Mouse (Mus musculus): ENCODE results near the gene Rogdi. TPM values are rescaled to one million over a fixed set of nuclear protein-coding genes. Genes with fewer than 3 reads are reported as not detected.

Gene Rogdi
- total RNA-seq, 2 experiments from 2014 or later, result 20.8 to 22.4 TPM

Other genes starting within 250 kb of the Rogdi start
- 10 to 100 TPM; 65.3 to 66.9 TPM for gene Cdip1, start 223.3 kb downstream of the Rogdi start, total RNA-seq (2021)
- not detected for gene 4930562C15Rik, start 178.1 kb downstream of the Rogdi start, total RNA-seq (2021)
- gene Ubald1, start 133.2 kb downstream of the Rogdi start, total RNA-seq (2021), result 10 to 100 TPM; 20.2 to 20.9 TPM
- 100 to 1,000 TPM; 147 to 148 TPM for gene Mgrn1, start 127.3 kb downstream of the Rogdi start, total RNA-seq (2021)
- gene Nudt16l1, start 74.8 kb downstream of the Rogdi start, total RNA-seq (2021), result 10 to 100 TPM; 20.5 to 24.3 TPM
- gene Anks3, start 49.3 kb downstream of the Rogdi start, total RNA-seq (2021), result 10 to 100 TPM; 13.8 to 14.1 TPM
- gene Sept12, start 15.7 kb downstream of the Rogdi start, total RNA-seq (2021), result not detected
- gene Smim22, start 6.3 kb downstream of the Rogdi start, total RNA-seq (2021), result not detected
- gene Glyr1, start 36.3 kb upstream of the Rogdi start, total RNA-seq (2021), result 10 to 100 TPM; 42.4 to 46.8 TPM
- gene Ubn1, start 36.5 kb upstream of the Rogdi start, total RNA-seq (2021), result 10 to 100 TPM; 23.5 to 30.8 TPM
- gene Ppl, start 118.9 kb upstream of the Rogdi start, total RNA-seq (2021), result 1 to 10 TPM; 3.8 to 5.0 TPM
- under 1 TPM; 0.70 to 0.86 TPM for gene Sec14l5, start 133.6 kb upstream of the Rogdi start, total RNA-seq (2021)
- 10 to 100 TPM; 11.7 to 15.4 TPM for gene Nagpa, start 190.5 kb upstream of the Rogdi start, total RNA-seq (2021)
- gene AU021092, start 208.7 kb upstream of the Rogdi start, total RNA-seq (2021), result 10 to 100 TPM; 19.3 to 22.8 TPM
- 10 to 100 TPM; 12.1 to 12.3 TPM for gene Alg1, start 220.1 kb upstream of the Rogdi start, total RNA-seq (2021)
- 1 to 10 TPM; 8.7 to 9.7 TPM for gene Eef2kmt, start 242.4 kb upstream of the Rogdi start, total RNA-seq (2021)